Mouse (Mus musculus): ENCODE results near the gene Mgrn1.

Gene Mgrn1

DNA sequence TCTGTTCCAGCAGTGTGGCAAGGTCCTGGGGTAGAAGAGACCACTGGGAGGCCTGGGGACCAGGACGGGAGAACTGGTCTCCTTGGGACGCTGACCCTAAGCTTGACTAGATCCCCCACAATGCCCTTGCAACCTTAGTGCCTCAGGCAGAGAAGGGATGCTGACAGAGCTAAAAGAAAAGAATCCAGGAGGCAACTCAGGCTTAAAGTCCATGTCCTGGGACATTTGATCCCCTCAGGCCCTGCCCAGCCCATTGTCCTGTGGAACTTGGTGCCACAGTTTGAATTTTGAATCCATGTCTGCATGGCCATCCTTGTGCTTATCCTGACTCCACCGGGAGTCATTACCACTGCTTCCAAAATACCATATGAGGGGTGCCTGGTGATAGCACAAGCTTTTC is 60.1 kb downstream of the Mgrn1 start:
- no peak for DNase-seq

DNA sequence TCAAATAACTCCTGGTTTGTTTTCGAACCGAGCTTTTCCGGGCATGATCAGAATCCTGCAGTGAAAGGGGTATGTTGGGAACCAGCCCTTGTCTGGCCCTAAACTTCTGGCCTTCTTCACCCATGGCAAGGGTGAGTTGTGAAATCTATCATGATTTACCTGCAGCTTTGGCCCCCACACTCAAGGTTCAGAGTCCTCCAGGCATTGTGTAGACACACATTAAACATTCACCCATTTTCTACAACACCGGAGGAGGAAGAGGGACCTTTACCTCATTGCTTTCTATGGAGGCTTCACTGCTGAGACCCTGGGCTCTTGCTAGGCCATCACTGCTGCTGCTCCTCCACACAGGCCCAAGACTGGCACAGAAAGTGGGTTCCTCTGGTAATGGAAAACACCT is 61.3 kb downstream of the Mgrn1 start:
- no peak for DNase-seq

DNA sequence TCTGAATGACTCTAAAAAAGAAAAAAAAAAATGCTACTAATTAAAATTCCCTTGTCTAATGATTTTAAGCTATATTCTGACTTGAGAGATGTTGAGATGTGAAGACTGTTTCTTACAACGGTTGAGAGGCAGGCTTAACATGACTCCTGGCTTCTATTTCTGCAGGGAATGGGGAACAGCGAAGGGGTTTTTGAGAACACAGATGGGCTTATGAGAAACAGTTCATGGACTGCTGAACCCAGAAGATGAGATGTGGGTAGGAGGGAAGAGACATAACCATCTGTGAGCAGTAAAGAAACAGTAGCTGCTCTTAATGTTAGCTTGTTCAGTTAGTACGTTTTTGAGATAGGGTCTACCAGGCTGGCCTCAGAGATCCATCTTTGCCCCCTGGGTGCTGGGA is 70.6 kb downstream of the Mgrn1 start:
- DNase-seq, result no peak

DNA sequence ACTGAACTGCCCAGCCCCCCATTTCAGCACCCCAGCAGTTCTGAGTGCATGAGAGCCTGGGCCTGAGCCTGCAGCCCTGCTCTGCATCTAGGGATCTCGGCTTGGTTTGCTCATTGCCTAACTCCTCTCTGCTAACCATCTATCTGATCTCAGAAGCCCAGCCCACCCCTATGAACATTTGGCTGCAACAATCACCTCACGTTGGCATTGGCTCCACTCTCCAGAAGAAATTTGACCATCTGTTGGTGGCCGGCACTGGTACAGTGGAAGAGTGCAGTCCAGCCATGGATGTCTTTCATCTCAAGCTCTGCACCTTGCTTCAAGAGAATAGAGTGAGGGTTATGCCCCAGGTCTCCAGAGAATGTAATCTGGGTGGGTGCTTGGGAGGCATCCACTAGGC is 71.4 kb downstream of the Mgrn1 start:
- no peak for DNase-seq

DNA sequence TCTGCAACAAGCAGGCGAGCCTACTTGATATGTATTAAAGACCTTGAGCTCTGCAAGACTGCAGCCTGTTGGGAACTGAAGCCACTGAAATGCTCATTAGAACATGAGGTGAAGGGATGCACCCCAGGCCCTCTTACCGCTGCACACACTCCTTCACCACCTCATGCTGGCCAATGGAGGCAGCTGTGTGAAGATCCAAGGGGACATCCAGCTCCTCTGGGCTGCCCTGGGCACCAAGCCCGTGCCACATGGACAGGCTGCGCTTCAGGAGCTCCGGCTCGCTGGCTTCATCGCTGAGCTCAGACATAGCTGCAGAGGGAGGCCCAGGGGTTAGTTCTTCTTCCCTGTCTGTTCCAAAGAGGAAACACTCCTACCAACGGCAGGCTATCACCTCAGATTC is 74.2 kb downstream of the Mgrn1 start:
- no peak for DNase-seq

DNA sequence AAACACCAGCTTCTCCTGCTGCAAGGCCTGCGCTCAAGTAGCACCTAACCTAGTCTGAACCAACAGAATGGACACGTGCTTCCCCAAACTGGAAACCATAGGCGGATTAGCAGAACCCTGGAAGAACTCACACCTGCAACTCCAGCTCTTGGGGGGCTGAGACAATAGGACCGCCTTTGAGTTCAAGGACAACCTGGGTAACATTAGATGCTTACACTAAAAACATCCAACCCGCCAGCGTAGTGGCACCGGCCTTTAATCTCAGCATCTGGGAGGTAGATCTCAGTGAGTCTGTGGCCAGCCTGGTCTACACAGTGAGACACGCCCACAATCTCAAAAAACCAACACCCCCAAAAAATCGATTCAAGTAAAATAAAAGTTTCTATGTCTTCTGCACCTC is 77.3 kb downstream of the Mgrn1 start:
- no peak for DNase-seq

DNA sequence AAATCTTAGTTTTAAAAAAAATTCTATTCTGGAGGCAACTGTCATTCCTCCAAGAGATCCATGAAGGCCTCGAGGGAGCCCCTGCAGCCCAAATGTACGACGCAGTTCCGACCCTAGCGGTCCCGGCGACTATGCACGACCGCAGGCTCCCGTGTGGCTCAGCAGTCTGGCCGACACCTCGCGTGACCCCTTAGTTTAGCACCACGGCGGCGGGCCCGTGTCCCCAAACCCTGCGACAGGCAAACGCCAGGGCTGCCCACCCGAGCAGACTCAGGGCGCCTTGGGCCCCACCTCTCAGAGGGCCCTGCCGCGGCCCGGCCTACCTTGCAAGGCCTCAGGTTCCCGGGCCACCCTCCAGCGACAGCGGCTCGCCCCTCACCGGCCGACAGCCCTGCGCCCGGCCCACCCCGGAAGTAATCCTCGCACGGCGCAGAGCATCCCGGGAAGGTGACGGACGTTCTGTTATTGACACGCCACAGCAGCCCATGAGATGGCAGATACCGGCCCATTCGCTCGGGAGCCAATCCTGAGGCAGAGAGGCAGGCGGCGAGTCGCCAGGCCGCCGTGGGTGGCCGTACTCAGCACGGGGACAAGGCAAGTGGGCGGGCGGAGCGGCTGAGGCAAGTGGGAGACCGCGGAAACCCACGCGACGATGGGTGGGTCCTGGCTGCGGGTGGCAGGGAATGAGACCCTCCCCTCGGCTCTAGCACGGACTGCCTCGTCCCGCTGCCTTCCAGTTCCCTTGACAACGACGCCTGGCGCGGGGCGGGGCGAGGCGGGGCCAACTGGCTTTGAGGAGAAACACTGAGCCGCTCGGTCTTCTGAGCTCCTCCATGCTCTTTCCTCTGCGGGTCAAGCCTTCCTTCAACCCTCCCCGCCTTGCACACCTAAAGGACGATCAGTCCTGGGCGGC is 78.0 kb downstream of the Mgrn1 start, which contains the start of gene Anks3:
TSS of gene Anks3 (minus strand) at position 409 of the 913 bp plus-strand sequence.
- peak; percentile 95 for DNase-seq

DNA sequence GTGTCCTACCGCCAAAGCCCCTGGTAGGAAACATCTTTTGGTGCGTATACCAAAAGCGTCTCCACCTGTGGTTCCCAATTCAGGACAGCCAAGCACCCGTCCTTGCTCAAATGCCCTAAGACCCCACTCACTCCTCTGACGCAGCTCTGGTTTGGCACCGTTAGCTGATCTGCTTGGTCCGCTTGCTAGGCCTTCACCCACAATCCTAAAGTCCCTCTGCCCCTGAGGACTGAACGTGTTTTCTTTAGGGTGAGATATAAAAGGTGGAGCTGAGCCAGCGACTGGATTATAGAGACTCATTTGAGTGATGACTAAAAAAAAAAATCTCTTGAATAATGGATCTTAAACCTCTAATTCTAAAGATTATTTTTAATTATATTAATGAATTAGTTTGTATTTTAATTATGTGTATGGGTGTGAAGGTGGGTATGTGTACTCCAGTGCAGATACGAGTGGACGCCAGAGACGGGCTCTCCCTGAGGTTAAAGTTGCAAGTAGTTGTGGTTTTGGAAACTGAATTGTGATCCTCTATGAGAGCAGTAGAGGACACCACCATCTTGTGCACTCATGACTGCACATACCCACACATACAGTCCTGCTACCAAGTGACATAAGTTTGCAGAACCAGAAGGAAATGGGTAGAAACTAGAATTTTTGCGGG is 78.8 kb downstream of the Mgrn1 start:
- DNase-seq, result no peak

DNA sequence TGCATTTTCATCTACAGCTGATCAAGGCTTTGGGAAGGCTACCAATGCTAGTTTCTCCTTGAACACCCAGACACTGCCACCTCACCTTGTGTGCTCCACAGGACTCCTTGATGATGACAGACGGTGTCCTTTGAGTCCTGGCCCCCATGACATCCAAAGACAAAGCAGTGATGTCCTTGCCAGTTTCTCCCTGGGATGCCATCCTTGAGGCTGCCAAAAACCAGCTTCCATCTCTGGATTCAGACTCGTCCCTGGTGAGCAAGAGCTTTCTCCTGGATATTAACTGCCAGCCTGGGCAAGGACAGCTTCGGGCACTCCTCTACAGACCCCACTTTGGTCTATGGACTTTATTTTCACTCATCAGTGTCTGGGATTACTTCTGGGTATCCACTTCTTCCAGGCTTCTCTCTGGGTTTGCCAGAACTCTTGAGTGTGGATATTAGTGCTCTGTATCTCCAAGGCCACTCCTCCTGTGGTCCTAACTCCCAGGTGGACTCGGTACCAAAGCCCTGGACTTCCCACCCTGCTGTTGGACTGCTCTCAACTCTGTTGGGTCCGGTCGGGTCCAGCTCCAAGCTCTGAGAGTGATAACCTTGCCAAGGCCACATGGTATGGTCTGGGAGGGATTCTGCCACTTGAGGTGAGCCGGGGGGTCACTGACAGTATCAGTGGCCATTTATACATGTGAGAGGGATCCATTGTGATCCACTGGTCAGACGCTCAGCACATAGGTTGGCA is 79.5 kb downstream of the Mgrn1 start:
- no peak for DNase-seq

DNA sequence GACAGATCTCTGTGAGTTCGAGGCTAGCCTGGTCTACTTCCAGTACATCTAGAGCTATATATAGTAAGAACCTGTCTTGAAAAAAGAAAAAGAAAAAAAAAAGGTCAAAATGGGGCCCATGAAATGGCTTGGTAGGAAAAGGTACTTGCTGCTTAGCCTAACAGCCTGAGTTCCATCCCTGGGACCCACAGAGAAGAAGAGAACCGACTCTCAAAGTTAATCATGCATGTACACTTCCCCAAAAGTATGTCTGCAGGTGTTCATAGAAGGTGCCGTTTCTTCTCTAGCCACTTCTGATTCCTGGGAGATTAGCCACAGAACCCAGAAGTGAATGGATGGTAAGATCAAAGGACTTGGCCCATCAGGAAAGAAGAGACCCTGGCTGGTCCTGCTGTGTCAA is 82.4 kb downstream of the Mgrn1 start:
- no peak for DNase-seq

DNA sequence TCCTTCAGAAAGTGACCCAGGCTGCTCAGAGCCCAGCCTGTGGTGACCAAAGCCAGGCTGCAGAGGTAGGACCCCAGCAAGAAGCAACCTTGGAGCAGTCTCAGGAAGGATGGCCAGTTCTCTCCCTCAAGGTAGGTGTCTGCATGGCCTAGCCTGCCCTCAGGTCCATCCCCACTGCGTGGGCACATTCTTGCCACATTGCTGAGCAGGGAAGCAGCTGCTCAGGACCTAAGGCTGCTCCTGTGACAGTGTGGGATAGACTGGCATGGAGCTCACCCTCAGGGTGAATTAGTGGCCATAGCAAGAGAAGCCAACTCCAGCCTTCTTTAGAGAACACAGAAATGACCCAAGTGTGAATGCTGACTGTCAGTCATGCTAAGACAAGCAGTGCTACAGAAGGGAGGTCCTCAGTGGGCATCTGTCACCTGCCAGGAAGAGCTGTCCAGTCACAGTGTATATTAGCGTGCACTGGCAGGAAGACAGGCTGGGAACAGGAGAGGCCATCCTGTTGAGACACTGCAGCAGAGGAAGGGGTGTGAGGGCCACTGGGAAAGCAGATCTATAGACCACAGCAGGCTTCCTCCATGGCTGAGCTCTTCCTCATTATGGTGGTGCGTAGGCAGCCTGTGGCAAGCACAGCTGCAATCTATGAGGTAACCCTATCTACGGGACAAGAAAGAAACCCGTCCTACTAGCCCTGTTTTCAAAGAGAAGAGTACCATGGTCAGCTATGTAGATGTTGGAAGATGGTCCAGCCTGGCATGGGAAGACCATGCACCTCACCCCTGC is 83.2 kb downstream of the Mgrn1 start:
- DNase-seq, result no peak

DNA sequence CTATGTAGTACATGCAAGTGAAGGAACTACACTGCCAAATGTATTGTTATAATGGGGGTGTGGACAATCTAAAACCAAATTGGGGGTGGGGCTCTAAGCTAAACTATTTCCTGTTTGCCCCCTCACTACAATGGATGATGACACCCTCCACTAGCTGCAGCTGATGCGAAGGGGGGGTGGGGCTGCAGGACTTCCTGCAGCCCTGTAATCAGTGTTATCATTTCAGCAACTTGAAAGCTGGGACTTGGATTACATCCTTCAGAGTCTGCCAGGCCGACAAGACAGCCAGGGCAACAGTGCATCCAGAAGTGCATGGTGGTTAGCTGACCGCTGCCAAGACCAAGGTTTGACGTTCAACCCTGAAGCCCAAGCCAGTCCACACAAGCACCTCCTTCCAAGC is 85.6 kb downstream of the Mgrn1 start:
- no peak for DNase-seq

DNA sequence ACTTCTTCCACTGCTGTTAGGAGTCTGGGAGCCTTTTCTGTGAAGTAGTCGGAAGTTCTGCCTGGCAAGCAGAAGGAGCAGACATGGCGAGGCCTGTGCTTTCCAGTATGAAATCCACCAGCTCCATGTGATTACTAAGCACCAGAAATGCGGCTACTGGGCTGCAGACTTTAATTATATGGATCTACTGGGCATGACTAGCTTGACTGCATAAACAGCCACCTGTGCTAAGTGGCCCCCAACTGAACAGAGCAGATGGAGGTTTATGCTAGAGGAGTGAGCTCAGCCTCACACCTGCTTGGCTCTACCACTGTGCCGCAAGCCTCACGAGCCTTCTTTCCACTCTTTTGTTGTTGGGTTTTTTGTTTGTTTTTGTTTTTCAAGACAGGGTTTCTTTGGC is 88.5 kb downstream of the Mgrn1 start:
- DNase-seq, result no peak

DNA sequence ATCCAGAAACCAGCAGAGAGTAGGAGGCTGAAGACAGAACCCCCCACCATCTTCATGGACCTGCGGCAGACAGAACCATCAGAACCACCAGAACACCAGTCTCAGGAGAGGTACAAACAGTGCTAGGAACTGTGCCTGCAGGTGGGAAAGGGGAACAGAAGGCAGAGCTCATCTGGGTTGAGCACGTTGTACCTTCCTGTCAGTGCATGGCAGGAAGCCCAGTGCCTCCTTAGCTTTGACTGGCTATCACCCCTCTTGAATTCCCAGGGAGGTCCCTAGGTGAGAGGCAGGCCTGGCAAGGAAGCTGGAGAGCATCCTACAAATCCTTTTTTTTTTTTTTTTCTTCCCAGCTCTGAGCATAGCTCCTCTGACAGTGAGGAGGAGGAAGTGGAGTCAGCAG is 90.1 kb downstream of the Mgrn1 start:
- no peak for DNase-seq

DNA sequence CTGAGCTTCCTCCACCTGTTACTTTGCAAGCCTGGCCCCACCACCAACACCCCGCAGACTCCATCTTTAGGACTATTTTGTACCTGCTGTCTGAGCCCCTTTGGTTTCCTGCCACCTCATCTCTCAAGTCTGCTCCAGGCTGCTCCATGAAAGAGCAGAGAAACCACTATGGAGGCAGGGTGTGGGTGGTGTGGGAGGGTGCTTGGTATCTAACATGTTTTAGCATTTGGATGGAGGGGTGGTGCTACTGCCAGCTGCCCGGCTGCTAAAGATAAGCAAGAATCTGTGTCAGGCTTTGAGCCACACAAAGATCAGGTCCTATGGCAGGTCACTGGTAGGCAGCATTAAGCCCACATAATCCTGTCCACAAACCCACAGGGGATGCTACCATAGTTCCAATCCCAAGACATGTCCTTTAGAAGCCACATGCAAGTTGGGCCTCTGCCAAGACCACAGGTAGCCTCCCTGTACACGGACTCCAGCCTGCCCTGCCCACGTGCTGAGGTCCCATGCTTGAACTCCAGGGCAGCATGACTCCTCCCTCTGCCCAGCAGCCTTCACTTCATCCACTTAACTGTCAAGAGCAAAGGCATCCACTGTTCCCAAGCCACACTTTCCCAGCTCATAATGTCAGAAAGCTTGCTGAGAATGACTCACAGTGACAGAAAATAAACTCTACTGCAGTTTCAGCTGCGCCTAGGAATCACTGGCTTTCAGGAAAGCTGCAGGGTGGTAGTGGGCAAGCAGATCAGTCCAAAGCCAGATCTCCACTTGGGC is 92.4 kb downstream of the Mgrn1 start:
- no peak for DNase-seq

DNA sequence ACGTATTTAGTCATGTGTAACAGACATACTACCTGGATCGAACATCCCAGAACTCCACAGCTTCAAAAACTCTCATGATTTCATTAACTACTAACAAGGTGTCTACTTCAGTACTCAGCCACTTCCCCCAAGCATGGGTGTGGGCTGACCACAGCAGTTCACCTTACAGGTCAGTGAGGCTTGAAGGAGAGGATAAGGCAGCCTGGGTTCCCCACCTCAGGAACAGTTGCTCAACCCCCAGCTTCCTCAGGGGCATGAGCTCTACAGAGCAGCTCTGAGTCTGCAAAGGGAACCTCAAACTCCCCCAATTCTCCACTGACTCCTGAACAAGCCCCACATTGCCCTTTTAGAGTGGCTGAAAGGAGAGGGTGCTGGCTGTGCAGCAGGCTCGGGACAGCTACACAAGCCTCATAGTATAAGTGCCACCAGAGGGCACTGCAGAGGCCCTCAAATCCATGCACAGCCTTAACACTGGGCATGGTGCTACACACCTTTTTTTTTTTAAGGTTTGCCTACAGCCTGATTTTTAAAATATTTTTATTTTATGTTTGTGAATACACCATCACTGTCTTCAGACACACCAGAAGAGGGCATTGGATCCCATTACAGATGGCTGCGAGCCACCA is 93.8 kb downstream of the Mgrn1 start:
- DNase-seq, result peak; percentile 29

DNA sequence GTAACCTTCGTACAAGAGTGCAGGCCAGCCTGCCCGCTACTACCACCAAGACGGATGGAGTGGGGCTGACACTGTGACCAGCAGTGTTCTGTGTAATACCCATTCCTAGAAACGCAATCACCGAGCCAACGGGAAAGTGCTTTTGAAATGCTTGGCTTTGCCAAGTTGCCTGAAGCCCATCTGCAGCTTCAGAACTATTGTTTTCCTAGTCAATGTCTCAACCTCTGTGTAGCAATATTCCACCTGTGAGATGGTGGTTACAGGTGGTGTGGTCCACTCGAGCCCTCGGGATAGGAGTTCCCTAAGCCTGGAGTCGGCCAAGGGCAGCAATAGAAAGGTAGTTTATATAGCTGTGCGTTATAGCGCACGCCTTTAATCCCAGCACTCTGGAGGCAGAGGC is 98.7 kb downstream of the Mgrn1 start:
- DNase-seq, result no peak
